Mouse (Mus musculus) layer of hippocampus, adult 9-10 months (tissue): ENCODE measurements around the gene Fbxw11.
"Not testable (repeated sequence)": the region's sequence is repeated elsewhere in the genome, so short reads cannot be mapped to it uniquely, and the experiment has no call there.

Source experiments
- DNase-seq: peaks from one replicate; pipeline ENCODE4 v3.0.0; 2022; ENCODE audit warnings: low spot score

Fbxw11 gene

DNA sequence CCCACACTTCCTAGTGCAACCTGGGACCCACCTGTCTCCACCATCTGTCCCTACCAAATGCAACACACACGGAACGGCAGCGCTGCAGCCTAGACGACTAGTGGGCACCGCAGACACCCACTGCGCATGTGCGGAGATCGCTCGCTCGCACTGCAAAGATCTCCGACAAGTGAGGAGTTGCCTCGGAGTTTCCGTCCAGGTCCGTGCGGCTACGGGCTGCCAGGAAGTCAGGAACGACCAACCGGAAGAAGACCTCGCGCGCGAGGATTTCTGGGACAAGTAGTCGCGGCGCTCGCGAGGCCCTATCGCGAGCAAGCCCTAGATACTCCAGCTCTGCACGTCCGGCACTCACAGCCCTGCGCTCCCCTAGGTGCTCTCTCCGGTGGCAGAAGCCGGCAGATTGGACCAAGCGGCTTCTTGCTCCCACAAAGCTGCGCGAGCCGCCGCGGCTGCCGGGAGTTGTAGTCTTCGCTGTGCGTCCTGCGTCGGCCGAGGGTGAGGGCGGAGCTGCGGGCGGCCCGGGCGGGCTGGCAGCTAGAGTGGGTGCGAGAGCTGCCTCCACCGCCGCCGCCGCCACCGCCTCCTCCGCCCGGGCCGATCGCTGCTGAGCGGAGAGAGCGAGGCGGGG lies at the start of gene Fbxw11:
TSS of gene Fbxw11 (plus strand) at position 476 of the 628 bp plus-strand sequence.
- DNase-seq: peak; percentile 73

DNA sequence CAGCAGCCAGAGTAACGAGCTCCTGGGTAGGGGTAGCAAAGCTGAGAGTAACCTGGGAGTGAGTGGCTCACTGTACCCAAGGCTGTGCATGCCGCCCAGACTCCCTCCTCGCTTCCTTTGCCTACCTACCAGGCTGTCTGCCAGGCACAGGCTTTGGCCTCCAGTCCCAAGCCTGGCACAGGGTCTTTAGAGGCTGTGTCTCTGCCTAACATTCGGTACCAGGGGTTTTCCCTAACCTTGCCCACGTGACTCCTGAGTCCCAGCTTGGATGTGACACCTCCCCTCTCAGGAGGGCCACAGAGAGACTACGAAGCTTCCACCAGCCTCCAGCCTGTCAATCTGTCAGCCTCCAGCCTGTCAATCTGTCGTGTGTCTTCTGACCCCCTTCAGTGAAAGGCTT lies 49.4 kb upstream of the Fbxw11 start:
- DNase-seq: no peak

DNA sequence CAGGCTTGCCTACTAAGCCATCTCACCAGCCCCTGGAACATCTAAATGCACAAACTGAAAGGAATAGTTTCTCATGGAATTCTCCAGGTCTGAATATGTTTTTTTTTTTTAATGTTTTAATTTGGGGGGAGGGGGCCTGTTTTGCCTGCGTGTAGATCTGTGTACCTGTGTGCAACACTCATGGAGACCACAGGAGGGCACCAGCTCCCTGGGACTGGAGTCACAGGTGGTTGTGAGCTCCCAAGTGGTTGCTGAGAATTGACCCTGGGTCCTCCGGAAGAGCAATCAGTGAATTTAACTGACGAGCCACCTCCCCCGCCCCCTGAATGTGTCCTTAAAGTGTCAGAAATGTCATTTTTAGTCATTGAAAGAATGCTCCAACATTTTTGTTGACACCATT lies 48.4 kb upstream of the Fbxw11 start:
- no peak for DNase-seq

- no peak for DNase-seq
Observed at GRCm38 (mm10) chr11:32600371-32600770, 42.2 kb upstream of the Fbxw11 start.

DNA sequence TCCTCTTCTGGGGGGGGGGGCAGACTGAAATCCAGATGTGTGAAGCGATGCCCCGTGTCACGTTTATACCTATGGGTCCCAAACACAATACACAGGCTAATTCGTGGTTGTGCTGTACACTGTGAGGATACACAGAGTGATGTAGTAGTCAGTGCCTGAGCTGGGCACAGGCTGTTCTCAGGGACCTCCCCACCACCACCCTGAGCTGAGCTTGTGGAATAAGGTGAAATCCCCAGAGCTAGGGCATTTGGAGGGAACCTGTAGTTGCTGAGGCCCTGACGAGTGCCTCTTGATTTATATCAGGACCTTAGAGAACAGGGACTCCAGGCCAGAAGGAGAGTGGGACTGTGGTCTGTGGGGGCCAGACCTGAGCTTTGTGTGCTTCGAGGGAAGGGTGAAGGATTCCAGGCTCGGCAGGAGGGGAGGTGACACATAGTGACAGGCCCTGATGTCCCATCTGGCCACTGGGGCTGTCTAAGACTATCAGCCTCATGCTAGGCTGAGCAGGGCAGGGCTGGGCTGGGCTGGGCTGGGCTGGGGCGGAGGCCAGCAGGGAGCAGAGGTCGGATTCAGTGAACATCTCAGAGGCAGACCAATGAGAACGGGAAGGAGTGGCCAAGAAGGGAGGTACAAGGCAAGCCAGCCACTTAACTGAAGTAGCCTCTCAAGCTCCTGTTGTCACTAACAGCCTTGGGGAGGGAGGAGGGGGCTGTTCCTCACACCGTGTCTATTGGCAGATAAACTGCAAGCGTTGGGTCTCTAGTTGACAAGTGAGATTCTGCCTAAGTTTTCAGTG lies 40.8 kb upstream of the Fbxw11 start:
- no peak for DNase-seq

- no peak for DNase-seq
Observed at GRCm38 (mm10) chr11:32604663-32605062, 37.9 kb upstream of the Fbxw11 start.

- no peak for DNase-seq
Observed at GRCm38 (mm10) chr11:32605131-32605860, 37.2 kb upstream of the Fbxw11 start.

GRCm38 (mm10) chr11:32605907-32606306 lies 36.6 kb upstream of the Fbxw11 start:
- DNase-seq: no peak

- DNase-seq: no peak
Observed at GRCm38 (mm10) chr11:32607319-32607718, 35.2 kb upstream of the Fbxw11 start.

DNA sequence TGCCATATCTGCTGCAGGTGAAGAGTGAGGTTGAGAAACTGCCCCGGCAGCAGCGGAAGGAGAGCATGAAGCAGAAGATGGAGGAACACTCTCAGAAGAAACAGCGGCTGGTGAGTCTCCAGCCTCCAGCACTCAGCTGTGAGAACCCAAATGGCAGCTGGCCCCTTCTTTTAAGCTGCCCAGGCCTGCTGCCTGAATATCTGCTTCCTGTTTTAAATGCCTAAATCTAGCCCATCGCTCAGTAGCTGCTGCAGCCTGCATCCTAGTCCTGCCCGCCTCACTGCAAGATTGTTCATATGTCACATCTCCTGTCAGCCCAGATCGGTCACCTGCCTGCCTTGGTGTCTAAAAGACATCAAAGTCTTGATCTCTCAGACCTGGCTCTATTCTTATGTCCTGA lies 31.9 kb upstream of the Fbxw11 start:
- DNase-seq: no peak

- DNase-seq: no peak
Observed at GRCm38 (mm10) chr11:32612304-32612703, 30.2 kb upstream of the Fbxw11 start.

DNA sequence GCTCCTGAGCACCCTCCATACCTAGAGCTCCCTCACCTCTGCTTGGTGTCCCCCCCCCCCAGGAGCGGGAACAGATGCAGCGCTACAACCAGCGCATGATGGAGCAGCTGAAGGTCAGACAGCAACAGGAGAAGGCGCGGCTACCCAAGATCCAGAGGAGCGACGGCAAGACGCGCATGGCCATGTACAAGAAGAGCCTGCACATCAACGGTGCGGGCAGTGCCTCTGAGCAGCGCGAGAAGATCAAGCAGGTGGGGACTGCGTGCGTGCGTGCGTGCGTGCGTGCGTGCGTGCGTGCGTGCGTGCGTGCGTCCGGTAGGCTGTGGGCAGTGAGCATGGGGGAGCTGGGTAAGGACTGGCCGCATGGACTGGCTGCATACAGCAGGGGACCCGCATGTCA lies 28.1 kb upstream of the Fbxw11 start:
- no peak for DNase-seq

DNA sequence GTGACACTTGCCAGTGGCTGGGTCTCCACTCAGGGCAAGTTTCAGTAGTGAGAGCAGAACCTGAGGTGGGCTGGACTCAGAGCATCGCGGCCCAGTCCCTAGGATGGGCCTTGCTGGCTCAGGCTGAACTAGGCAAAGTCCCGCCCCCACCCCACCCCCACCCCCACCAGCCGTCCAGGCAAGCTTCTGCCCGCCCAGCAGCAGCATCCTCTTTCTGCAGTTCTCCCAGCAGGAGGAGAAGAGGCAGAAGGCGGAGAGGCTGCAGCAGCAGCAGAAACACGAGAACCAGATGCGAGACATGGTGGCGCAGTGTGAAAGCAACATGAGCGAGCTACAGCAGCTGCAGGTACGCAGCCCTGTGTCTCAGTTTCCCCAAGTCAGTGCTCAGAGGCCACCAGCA lies 27.0 kb upstream of the Fbxw11 start:
- no peak for DNase-seq

DNA sequence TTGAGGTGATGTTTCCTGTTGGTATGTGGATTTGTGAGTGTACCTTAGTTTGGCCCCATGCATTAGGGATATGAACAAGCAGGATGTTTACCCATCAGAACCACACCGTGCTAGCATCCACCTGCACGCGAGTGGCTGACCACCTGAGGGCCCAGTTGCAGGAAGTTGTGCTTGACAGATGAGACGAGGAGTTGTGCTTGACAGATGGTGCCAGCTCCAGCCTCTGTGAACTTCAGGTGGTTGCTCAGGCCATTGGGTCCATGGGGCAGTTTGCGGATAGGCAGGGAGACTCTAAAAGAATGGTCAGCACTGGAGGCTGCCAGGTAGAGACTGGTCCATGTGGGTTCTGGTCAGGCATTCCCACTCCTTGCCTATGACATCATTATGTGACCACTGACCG lies 26.4 kb upstream of the Fbxw11 start:
- DNase-seq: no peak

GRCm38 (mm10) chr11:32618036-32618435 lies 24.5 kb upstream of the Fbxw11 start:
- DNase-seq: no peak

GRCm38 (mm10) chr11:32618641-32619040 lies 23.9 kb upstream of the Fbxw11 start:
- DNase-seq: not testable (repeated sequence)

- DNase-seq: no peak
Observed at GRCm38 (mm10) chr11:32619257-32619816, 23.2 kb upstream of the Fbxw11 start.

GRCm38 (mm10) chr11:32619866-32620456 lies 22.6 kb upstream of the Fbxw11 start:
- no peak for DNase-seq

DNA sequence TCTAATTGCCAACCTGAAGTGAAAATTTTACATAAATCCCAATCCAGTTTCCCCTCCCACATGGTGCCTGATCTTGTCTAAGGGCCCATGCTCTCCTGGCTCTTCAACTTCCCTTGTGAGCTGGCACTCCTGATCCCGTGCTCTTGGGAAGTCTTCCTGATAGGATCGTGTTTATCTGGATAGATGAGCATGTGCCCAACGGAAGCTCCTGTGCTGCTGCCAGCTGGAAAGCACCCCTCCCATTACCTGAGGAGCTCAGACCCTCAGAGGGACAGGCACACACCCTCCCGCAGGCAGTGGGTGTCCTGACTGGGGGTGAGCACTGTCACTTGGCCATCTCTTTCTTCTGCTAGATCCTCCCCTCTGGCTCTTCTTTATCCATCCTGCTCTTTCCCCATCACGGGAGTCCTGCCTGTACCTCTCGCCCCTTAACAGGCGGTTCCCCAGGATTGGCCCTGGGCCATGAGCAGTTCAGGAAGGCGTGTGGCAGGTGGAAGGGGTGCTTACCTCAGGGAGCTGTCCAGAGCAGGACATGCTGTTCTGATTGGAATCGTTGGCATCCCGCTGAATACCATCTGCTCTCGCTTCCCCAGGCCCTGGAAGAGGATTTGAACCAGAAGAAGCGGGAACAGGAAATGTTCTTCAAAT lies 20.6 kb upstream of the Fbxw11 start:
- no peak for DNase-seq

- DNase-seq: no peak
Observed at GRCm38 (mm10) chr11:32622479-32623190, 19.9 kb upstream of the Fbxw11 start.

DNA sequence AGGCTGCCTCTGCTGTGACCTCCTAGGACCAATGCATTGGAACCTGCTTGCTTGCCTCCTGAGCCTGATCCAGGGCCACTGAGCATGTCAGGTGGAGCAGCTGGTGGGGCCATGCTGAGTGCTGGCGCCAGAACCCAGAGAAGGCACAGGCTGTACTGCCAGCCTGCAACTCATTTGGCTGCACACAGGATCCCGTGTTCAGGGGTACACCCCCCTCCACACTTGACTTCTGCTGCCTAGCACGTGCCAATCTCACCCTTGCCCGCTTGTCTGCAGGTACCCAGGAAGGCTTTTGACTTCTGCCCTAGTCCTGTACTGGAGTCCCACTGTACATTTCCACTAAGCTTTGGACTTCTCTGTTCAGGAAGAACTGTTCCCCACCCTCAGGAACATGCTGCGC lies 19.3 kb upstream of the Fbxw11 start:
- DNase-seq: no peak
